Mouse (Mus musculus) embryonic stem cell, embryonic (primary cell): ENCODE data around the gene Gli1.

Experiments
- CTCF ChIA-PET, 4 experiments: fragments of 300-600 bp in 2 of 4; fragments of 350-600 bp in 2 of 4; sonication (Branson Sonifier 250); formaldehyde crosslinking; loops; one replicate each; lab custom pipeline; 2022; ENCODE audit warnings: inconsistent platforms in 2 of 4; lab: Charles Lee
- POLR2A ChIA-PET, 4 experiments: fragments of 300-600 bp in 2 of 4; fragments of 350-600 bp in 2 of 4; sonication (Branson Sonifier 250); formaldehyde crosslinking; loops; one replicate each; lab custom pipeline; 2022; ENCODE audit warnings: antibody characterized with exemption in 4 of 4, inconsistent platforms in 1 of 4; lab: Charles Lee

The Gli1 gene

GRCm38 (mm10) chr10:127335271-127335670, 6.5 kb downstream of the Gli1 start:
- ChIA-PET POLR2A (interaction anchor here (0.6 to 6.9 kb wide), 11 partner anchors 9 to 66 kb away, joined by 3 to 93 read pairs (median 5); partner anchors contain the start of gene Arhgap9 (in 3 of the 4)), CTCF (interaction anchor here (0.6 to 13.4 kb wide), 16 partner anchors 9 to 206 kb away, joined by 3 to 180 read pairs (median 4); partner anchors contain the start of gene Arhgap9 (in 4 of the 4))

GRCm38 (mm10) chr10:127333152-127333551, 8.6 kb downstream of the Gli1 start:
- CTCF ChIA-PET, result interaction anchor here (0.6 to 13.4 kb wide), 14 partner anchors 9 to 211 kb away, joined by 3 to 180 read pairs (median 4); partner anchors contain the start of gene Arhgap9 (in 1 of the 4)
- POLR2A ChIA-PET, result interaction anchor here in 2 of 4 experiments (0.6 to 6.9 kb wide), 9 partner anchors 8 to 1363 kb away, joined by 3 to 93 read pairs (median 3); partner anchors contain the start of gene Arhgap9 (in 1 of the 2)

DNA sequence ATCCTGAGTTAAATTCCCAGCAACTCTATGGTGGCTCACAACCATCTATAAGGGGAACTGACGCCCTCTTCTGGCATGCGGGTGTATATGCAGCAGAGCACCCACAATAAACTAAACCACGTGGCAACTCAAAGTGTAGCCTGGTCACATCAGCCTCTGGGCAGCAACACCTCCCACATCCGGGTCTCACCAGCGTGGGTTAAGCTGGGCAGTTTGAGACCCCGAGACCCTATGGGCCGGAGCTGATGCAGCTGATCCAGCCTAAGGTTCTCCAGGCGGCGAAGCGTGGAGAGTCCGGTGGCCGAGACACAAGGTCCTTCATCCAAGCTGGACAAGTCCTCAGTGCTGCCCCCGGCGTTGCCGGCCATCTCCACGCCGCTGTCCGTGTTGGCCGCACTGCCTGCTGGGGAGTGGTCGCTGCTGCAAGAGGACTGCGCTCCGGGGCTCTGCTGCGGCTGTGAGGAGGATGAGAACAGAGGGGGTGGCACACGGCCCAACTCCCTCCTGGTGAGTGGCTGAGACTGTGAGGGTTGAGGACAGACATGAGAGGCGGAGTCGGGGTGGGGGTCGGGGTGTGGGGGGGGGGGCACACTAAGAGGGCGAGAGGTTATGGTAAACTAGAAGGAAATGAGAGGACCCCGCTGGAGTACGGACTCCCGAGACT, 9.4 kb downstream of the Gli1 start:
- POLR2A ChIA-PET, result interaction anchor here (0.8 to 1.6 kb wide), 14 partner anchors 8 to 154 kb away, joined by 3 to 6 read pairs (median 4); partner anchors contain the start of genes Arhgap9 (in 2 of the 4), Gli1 (in 1 of the 4) and Mars (in 1 of the 4)
- CTCF ChIA-PET, result interaction anchor here (0.5 to 13.4 kb wide), 22 partner anchors 8 to 209 kb away, joined by 3 to 180 read pairs (median 5); partner anchors contain the start of genes Arhgap9 (in 3 of the 4) and Mars (in 1 of the 4)

- ChIA-PET POLR2A (interaction anchor here in 3 of 4 experiments (1.0 to 10.0 kb wide), 6 partner anchors 6 to 19 kb away, joined by 3 to 93 read pairs (median 4); partner anchors contain the start of genes Arhgap9 (in 2 of the 3), Mars (in 2 of the 3) and Gli1 (in 1 of the 3)), CTCF (interaction anchor here in 3 of 4 experiments (1.0 to 13.4 kb wide), 8 partner anchors 9 to 159 kb away, joined by 3 to 180 read pairs (median 6); no protein-coding TSS in a partner anchor)
Observed at GRCm38 (mm10) chr10:127330212-127330611, 11.6 kb downstream of the Gli1 start.

DNA sequence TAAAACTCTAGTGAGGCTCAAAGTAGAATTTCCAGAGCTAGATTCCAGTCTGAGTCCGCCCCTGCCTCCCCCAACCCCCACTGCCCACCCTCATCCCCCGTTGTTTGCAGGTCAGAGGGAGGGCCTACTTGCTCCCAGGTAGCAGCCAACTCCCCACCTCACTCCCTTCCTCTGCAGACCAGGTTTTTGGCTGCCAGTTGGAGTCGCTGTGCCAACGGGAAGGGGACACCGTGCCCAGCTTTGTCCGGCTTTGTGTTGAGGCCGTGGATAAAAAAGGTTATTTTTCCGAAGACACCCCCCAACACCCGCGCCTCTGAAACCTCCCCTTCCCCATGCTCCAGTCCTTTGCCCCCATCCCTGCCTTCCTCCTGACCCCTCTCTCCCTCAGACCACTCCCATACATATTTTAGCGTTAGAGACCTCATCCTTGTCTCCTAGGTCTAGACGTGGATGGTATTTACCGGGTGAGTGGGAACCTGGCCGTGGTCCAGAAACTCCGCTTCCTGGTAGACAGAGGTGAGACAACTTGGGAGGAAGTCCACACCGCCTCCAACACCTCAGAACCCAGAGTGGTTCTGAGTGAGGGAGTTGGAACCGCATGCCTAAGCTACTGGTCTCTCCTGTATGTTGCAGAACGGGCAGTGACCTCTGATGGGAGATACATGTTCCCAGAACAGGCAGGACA, 14.2 kb downstream of the Gli1 start:
- ChIA-PET CTCF (interaction anchor here (0.5 to 8.6 kb wide), 6 partner anchors 10 to 230 kb away, joined by 3 to 65 read pairs (median 6); partner anchors contain the start of gene Gli1 (in 1 of the 4)), POLR2A (interaction anchor here in 3 of 4 experiments (0.6 to 10.0 kb wide), 16 partner anchors 9 to 286 kb away, joined by 3 to 93 read pairs (median 4); partner anchors contain the start of genes Mars (in 2 of the 3), Cdk4 (in 1 of the 3), Os9 (in 1 of the 3) and Pip4k2c (in 1 of the 3))

GRCm38 (mm10) chr10:127326828-127327227, 14.9 kb downstream of the Gli1 start:
- POLR2A ChIA-PET, result interaction anchor here in 3 of 4 experiments (0.6 to 10.0 kb wide), 23 partner anchors 7 to 867 kb away, joined by 3 to 93 read pairs (median 4); partner anchors contain the start of genes Mars (in 2 of the 3), Gli1 (in 1 of the 3), Gls2 (in 1 of the 3) and Os9 (in 1 of the 3)
- CTCF ChIA-PET, result interaction anchor here (0.6 to 8.6 kb wide), 10 partner anchors 9 to 186 kb away, joined by 3 to 65 read pairs (median 4); partner anchors contain the start of gene Gli1 (in 1 of the 4)

GRCm38 (mm10) chr10:127326017-127326801, 15.6 kb downstream of the Gli1 start:
- CTCF ChIA-PET, result interaction anchor here (0.5 to 8.6 kb wide), 18 partner anchors 9 to 187 kb away, joined by 3 to 65 read pairs (median 4); partner anchors contain the start of genes B4galnt1 (in 1 of the 4), Gli1 (in 1 of the 4) and Mars (in 1 of the 4)
- POLR2A ChIA-PET, result interaction anchor here in 3 of 4 experiments (0.6 to 10.0 kb wide), 31 partner anchors 8 to 868 kb away, joined by 3 to 93 read pairs (median 4); partner anchors contain the start of genes Mars (in 3 of the 3), Gli1 (in 1 of the 3), Gls2 (in 1 of the 3) and Os9 (in 1 of the 3)

DNA sequence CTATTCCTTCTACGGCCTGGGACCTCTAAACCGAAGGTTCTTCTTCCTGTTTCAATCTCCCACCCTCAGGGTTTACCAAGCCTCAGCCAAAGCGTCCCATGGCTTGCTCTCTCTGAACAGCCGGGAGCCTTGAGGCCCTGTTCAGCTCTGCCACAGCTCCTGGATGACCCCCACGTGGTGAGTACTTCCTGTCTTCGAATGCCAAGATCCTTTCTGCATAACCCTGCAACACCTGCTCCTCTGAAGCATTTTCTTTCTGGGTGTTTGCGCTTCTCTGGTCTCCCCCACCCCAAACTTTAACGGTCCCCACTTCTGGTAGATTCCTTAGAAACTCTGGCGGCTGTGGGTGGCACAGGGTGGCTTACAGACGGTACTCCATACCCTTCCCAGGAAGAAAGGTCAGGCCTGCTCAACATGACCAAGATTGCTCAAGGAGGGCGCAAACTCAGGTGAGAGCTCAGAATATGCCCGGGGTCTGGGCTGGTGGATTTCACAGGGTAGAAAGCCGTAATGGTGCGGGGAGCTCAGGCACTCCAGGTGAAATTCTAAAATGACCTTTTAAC, 16.2 kb downstream of the Gli1 start:
- ChIA-PET CTCF (interaction anchor here in 3 of 4 experiments (0.5 to 8.6 kb wide), 17 partner anchors 10 to 202 kb away, joined by 3 to 65 read pairs (median 3); partner anchors contain the start of genes B4galnt1 (in 2 of the 3), Gli1 (in 1 of the 3) and Mars (in 1 of the 3)), POLR2A (interaction anchor here in 3 of 4 experiments (0.6 to 10.0 kb wide), 19 partner anchors 9 to 296 kb away, joined by 3 to 93 read pairs (median 5); partner anchors contain the start of genes Mars (in 3 of the 3) and Gli1 (in 1 of the 3))

GRCm38 (mm10) chr10:127324495-127324894, 17.3 kb downstream of the Gli1 start:
- ChIA-PET POLR2A (interaction anchor here in 3 of 4 experiments (0.6 to 10.0 kb wide), 15 partner anchors 11 to 158 kb away, joined by 3 to 93 read pairs (median 6); partner anchors contain the start of genes Mars (in 2 of the 3), Gli1 (in 1 of the 3) and Pip4k2c (in 1 of the 3)), CTCF (interaction anchor here (0.5 to 8.6 kb wide), 25 partner anchors 9 to 313 kb away, joined by 3 to 65 read pairs (median 3); partner anchors contain the start of genes Gli1 (in 1 of the 4), Mars (in 1 of the 4) and Pip4k2c (in 1 of the 4))

- POLR2A ChIA-PET, result interaction anchor here in 3 of 4 experiments (0.5 to 10.0 kb wide), 34 partner anchors 11 to 1281 kb away, joined by 3 to 93 read pairs (median 4); partner anchors contain the start of genes Mars (in 3 of the 3), Cdk4 (in 1 of the 3), Gli1 (in 1 of the 3) and Ndufa4l2 (in 1 of the 3)
Observed at GRCm38 (mm10) chr10:127323131-127323855, 18.5 kb downstream of the Gli1 start.

GRCm38 (mm10) chr10:127322669-127323068, 19.1 kb downstream of the Gli1 start:
- CTCF ChIA-PET, result interaction anchor here (0.6 to 8.6 kb wide), 22 partner anchors 9 to 1549 kb away, joined by 3 to 65 read pairs (median 6); partner anchors contain the start of genes Gli1 (in 2 of the 4), Mars (in 1 of the 4) and Pip4k2c (in 1 of the 4)

More at GRCm38 (mm10) chr10:127323131-127323855, 18.5 kb downstream of the Gli1 start:
- CTCF ChIA-PET, result interaction anchor here (0.6 to 8.6 kb wide), 31 partner anchors 8 to 1548 kb away, joined by 3 to 65 read pairs (median 4); partner anchors contain the start of genes Mars (in 2 of the 4), Arhgef25 (in 1 of the 4) and Gli1 (in 1 of the 4)

GRCm38 (mm10) chr10:127322178-127322577, 19.6 kb downstream of the Gli1 start:
- POLR2A ChIA-PET, result interaction anchor here (0.5 to 10.0 kb wide), 40 partner anchors 9 to 259 kb away, joined by 3 to 93 read pairs (median 4); partner anchors contain the start of genes Mars (in 3 of the 4), Cdk4 (in 1 of the 4), Dctn2 (in 1 of the 4) and Ndufa4l2 (in 1 of the 4)

More at GRCm38 (mm10) chr10:127322669-127323068, 19.1 kb downstream of the Gli1 start:
- POLR2A ChIA-PET, result interaction anchor here in 3 of 4 experiments (0.6 to 10.0 kb wide), 39 partner anchors 8 to 855 kb away, joined by 3 to 93 read pairs (median 4); partner anchors contain the start of genes Mars (in 3 of the 3), Cdk4 (in 1 of the 3), Dctn2 (in 1 of the 3) and Ndufa4l2 (in 1 of the 3)

GRCm38 (mm10) chr10:127321621-127322020, 20.2 kb downstream of the Gli1 start, which contains the start of gene Arhgap9:
Gene Arhgap9 (plus strand): TSS chr10:127321964.
- CTCF ChIA-PET, result interaction anchor here (0.5 to 8.6 kb wide), 24 partner anchors 9 to 189 kb away, joined by 3 to 65 read pairs (median 5); partner anchors contain the start of genes Gli1 (in 2 of the 4), Mars (in 1 of the 4) and Pip4k2c (in 1 of the 4)
- POLR2A ChIA-PET, result interaction anchor here (0.5 to 10.0 kb wide), 35 partner anchors 8 to 236 kb away, joined by 3 to 93 read pairs (median 4); partner anchors contain the start of genes Mars (in 3 of the 4), Dctn2 (in 1 of the 4) and Pip4k2c (in 1 of the 4)

More at GRCm38 (mm10) chr10:127322178-127322577, 19.6 kb downstream of the Gli1 start:
- CTCF ChIA-PET, result interaction anchor here (0.5 to 8.6 kb wide), 28 partner anchors 9 to 189 kb away, joined by 3 to 65 read pairs (median 5); partner anchors contain the start of genes Gli1 (in 2 of the 4), Mars (in 1 of the 4) and Pip4k2c (in 1 of the 4)
